Mouse (Mus musculus): ENCODE results near the gene Abtb2. TPM values are rescaled to one million over a fixed set of nuclear protein-coding genes. Genes with fewer than 3 reads are reported as not detected.

The Abtb2 gene
- total RNA-seq, 2 experiments from 2014 or later = 6.9 to 11.3 TPM

- no peak for DNase-seq (ENCODE audit: low spot score)
Measured at GRCm38 (mm10) chr2:103659648-103660556, 93.8 kb downstream of the Abtb2 start.

- no peak for DNase-seq (ENCODE audit: low spot score)
Measured at GRCm38 (mm10) chr2:103661696-103662095, 95.6 kb downstream of the Abtb2 start.

- DNase-seq (ENCODE audit: low spot score) = peak; percentile 80
Measured at GRCm38 (mm10) chr2:103662121-103662520, 96.0 kb downstream of the Abtb2 start.

GRCm38 (mm10) chr2:103664341-103664740 is 98.2 kb downstream of the Abtb2 start:
- no peak for DNase-seq (ENCODE audit: low spot score)

- peak; percentile 30 for DNase-seq (ENCODE audit: low spot score)
Measured at GRCm38 (mm10) chr2:103667962-103668815, 102.1 kb downstream of the Abtb2 start.

- DNase-seq (ENCODE audit: low spot score) = no peak
Measured at GRCm38 (mm10) chr2:103668939-103669338, 102.8 kb downstream of the Abtb2 start.

GRCm38 (mm10) chr2:103669561-103669960 is 103.5 kb downstream of the Abtb2 start:
- DNase-seq (ENCODE audit: low spot score) = no peak

GRCm38 (mm10) chr2:103670276-103670680 is 104.2 kb downstream of the Abtb2 start:
- DNase-seq (ENCODE audit: low spot score) = peak; percentile 89

GRCm38 (mm10) chr2:103672573-103673119 is 106.5 kb downstream of the Abtb2 start:
- DNase-seq (ENCODE audit: low spot score) = no peak

GRCm38 (mm10) chr2:103673609-103674008 is 107.5 kb downstream of the Abtb2 start:
- DNase-seq (ENCODE audit: low spot score) = no peak

GRCm38 (mm10) chr2:103675391-103675790 is 109.3 kb downstream of the Abtb2 start:
- DNase-seq (ENCODE audit: low spot score) = no peak

- no peak for DNase-seq (ENCODE audit: low spot score)
Measured at GRCm38 (mm10) chr2:103676808-103677207, 110.7 kb downstream of the Abtb2 start.

- DNase-seq (ENCODE audit: low spot score) = no peak
Measured at GRCm38 (mm10) chr2:103677614-103678369, 111.7 kb downstream of the Abtb2 start.

GRCm38 (mm10) chr2:103678433-103678832 is 112.3 kb downstream of the Abtb2 start:
- DNase-seq (ENCODE audit: low spot score) = no peak

GRCm38 (mm10) chr2:103680364-103681110 is 114.4 kb downstream of the Abtb2 start:
- no peak for DNase-seq (ENCODE audit: low spot score)

- DNase-seq (ENCODE audit: low spot score) = peak; percentile 40
Measured at GRCm38 (mm10) chr2:103681149-103681548, 115.0 kb downstream of the Abtb2 start.

GRCm38 (mm10) chr2:103682261-103682722 is 116.2 kb downstream of the Abtb2 start:
- DNase-seq (ENCODE audit: low spot score) = no peak

- DNase-seq (ENCODE audit: low spot score) = no peak
Measured at GRCm38 (mm10) chr2:103682927-103683442, 116.9 kb downstream of the Abtb2 start.

GRCm38 (mm10) chr2:103684431-103684830 is 118.3 kb downstream of the Abtb2 start:
- DNase-seq (ENCODE audit: low spot score) = no peak

Data from gastrocnemius, adult 18-20 months (tissue).